ENCODE assay signal across 16 mouse cellular contexts in the genomic region with DNA sequence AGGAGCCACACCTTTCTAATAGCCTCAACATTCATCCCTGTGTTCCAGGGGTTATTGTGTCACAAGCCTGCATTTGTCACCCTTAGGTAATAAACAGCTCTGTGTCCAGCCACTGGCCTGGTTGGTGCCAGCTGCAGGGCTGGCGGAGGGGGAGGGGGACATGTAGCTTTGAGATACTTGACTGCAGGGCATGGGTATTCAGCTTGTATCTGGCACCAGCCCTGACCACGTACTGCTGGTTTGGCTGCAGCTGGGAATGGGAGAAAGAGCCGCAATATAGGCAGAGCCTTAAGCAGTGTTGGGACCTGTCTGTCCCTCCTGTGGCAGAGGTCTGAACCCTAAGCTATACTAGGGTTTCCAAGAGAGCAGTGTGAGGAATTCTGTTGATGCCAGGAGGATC. TPM values are rescaled to one million over a fixed set of nuclear protein-coding genes. Genes with fewer than 3 reads are reported as not detected.
DNase-seq lines count a peak whose midpoint lies in the region; ATAC-seq and TF ChIP-seq lines count a peak whose summit lies in the region.
"Had no signal": no experiment of that assay in that cellular context is flagged by ENCODE, and none has a peak within 500 bp of the region (broad histone marks: within the 10 kb centered on the region; RNA-seq: fewer than 3 reads in every experiment).

No protein-coding gene starts in this region.

- H3K9me3 ChIP-seq in midbrain, embryonic 16.5 days (replicated peaks; ENCODE audit: control insufficient read depth, low read length, poor library complexity, severe bottlenecking) = no peaks in the 10 kb centered on the region
- H3K9me3 ChIP-seq in midbrain, embryonic 14.5 days (ENCODE audit: control insufficient read depth, low read length) = no peaks in the 10 kb centered on the region
- H3K9me3 ChIP-seq: forebrain, embryonic 15.5 days; heart, embryonic 10.5 days; midbrain, embryonic 15.5 days; neural tube, embryonic 12.5 days had no signal

- intact Hi-C loops in left cerebral cortex, postnatal 4 days (cut with DNase I) = no loop called here

- no peak for TF ChIP-seq POLR2A in thymus, adult 2 months (IDR thresholded peaks at IDR 0.05; ENCODE audit: control insufficient read depth, extremely low read depth, insufficient read depth, low read length, poor library complexity)

- 82% methylated on average over 3 of the region's 3 CpGs for WGBS in midbrain, embryonic 16.5 days
- 79% methylated on average over 3 of the region's 3 CpGs for WGBS in midbrain, embryonic 14.5 days
- WGBS in thymus, adult 2 months = 98% methylated on average over 3 of the region's 3 CpGs

- ATAC-seq in midbrain, embryonic 16.5 days = 0 out of 2 replicates have a peak, but pooled peaks have one; percentile 36
- ATAC-seq in midbrain, embryonic 14.5 days (ENCODE audit: low FRiP score, low TSS enrichment) = no peak

- no peaks in the 10 kb centered on the region for H3K36me3 ChIP-seq in midbrain, embryonic 16.5 days (ENCODE audit: control insufficient read depth, insufficient read depth, low read length)
- no peaks in the 10 kb centered on the region for H3K36me3 ChIP-seq in midbrain, embryonic 14.5 days (ENCODE audit: control insufficient read depth, insufficient read depth, low read length)
- H3K36me3 ChIP-seq in thymus, adult 2 months (ENCODE audit: control insufficient read depth, insufficient read depth, low read length) = no peaks in the 10 kb centered on the region
- H3K36me3 ChIP-seq: forebrain, embryonic 15.5 days; midbrain, embryonic 15.5 days; neural tube, embryonic 12.5 days had no signal

- H3K4me1 ChIP-seq in midbrain, embryonic 16.5 days (ENCODE audit: control insufficient read depth, insufficient read depth, low read length) = no peaks in the 10 kb centered on the region
- no peaks in the 10 kb centered on the region for H3K4me1 ChIP-seq in midbrain, embryonic 14.5 days (ENCODE audit: control insufficient read depth, insufficient read depth, low read length)
- H3K4me1 ChIP-seq in thymus, adult 2 months (replicated peaks; ENCODE audit: control insufficient read depth, insufficient read depth, low read length) = no peaks in the 10 kb centered on the region
- H3K4me1 ChIP-seq: midbrain, embryonic 15.5 days had no signal

- H3K27me3 ChIP-seq in midbrain, embryonic 16.5 days (ENCODE audit: control insufficient read depth, insufficient read depth, low read depth, low read length) = no peaks in the 10 kb centered on the region
- H3K27me3 ChIP-seq in midbrain, embryonic 14.5 days (ENCODE audit: control insufficient read depth, insufficient read depth, low read length) = no peaks in the 10 kb centered on the region
- no peaks in the 10 kb centered on the region for H3K27me3 ChIP-seq in thymus, adult 2 months (ENCODE audit: control insufficient read depth, insufficient read depth, low read length)
- H3K27me3 ChIP-seq: forebrain, embryonic 15.5 days; midbrain, embryonic 15.5 days; neural tube, embryonic 12.5 days had no signal

- DNase-seq in adrenal gland, postnatal 14 days = peak; percentile 72
- DNase-seq in adrenal gland, postnatal 4 days (ENCODE audit: low spot score in 2 of 2) = no peak
- DNase-seq in kidney, adult 18-20 months = peak; percentile 43
- DNase-seq in kidney, postnatal 10 days = no peak
- DNase-seq in midbrain, embryonic 14.5 days = no peak
- DNase-seq in thymus, adult 2 months = no peak
- DNase-seq in left cerebral cortex, postnatal 4 days = no peak
- DNase-seq: B cell, adult 2 months; lung, adult 18-20 months; thymus, postnatal 36 days had no signal

- no peak overlapping the region for H3K9ac ChIP-seq in midbrain, embryonic 16.5 days (ENCODE audit: low read depth, low read length)
- no peak overlapping the region for H3K9ac ChIP-seq in midbrain, embryonic 14.5 days (replicated peaks; ENCODE audit: low read length)
- H3K9ac ChIP-seq: forebrain, embryonic 15.5 days; hindbrain, embryonic 14.5 days; midbrain, embryonic 15.5 days; neural tube, embryonic 12.5 days had no signal

- TF ChIP-seq CTCF in thymus, adult 2 months (IDR thresholded peaks at IDR 0.05; ENCODE audit: borderline replicate concordance, control insufficient read depth, extremely low read depth, insufficient read depth, low read length, poor library complexity) = no peak

- H3K27ac ChIP-seq in midbrain, embryonic 16.5 days (ENCODE audit: low read length) = no peak overlapping the region
- no peak overlapping the region for H3K27ac ChIP-seq in midbrain, embryonic 14.5 days (replicated peaks; ENCODE audit: low read depth, low read length)
- no peak overlapping the region for H3K27ac ChIP-seq in thymus, adult 2 months (ENCODE audit: control insufficient read depth, insufficient read depth, low read length)
- H3K27ac ChIP-seq: forebrain, embryonic 15.5 days; hindbrain, embryonic 14.5 days; midbrain, embryonic 15.5 days; neural tube, embryonic 12.5 days had no signal

- no peak overlapping the region for H3K4me2 ChIP-seq in midbrain, embryonic 16.5 days (ENCODE audit: low read length)
- no peak overlapping the region for H3K4me2 ChIP-seq in midbrain, embryonic 14.5 days (ENCODE audit: low read length)
- H3K4me2 ChIP-seq: forebrain, embryonic 15.5 days; hindbrain, embryonic 14.5 days; midbrain, embryonic 15.5 days; neural tube, embryonic 12.5 days had no signal

- no peak overlapping the region for H3K4me3 ChIP-seq in midbrain, embryonic 16.5 days (ENCODE audit: low read depth, low read length)
- no peak overlapping the region for H3K4me3 ChIP-seq in midbrain, embryonic 14.5 days (replicated peaks; ENCODE audit: low read depth, low read length)
- no peak overlapping the region for H3K4me3 ChIP-seq in thymus, adult 2 months (ENCODE audit: control insufficient read depth, insufficient read depth, low read length)
- H3K4me3 ChIP-seq: forebrain, embryonic 15.5 days; heart, embryonic 10.5 days; midbrain, embryonic 15.5 days; neural tube, embryonic 12.5 days had no signal

RNA-seq across cellular contexts. Expression of a gene that starts 51.4 kb away (rescaled TPM):
- 16.7 and 19.4 TPM in 2 replicates for total RNA-seq in adrenal gland, postnatal 14 days (2021)
- 10 to 100 TPM; 21.0 to 29.2 TPM for total RNA-seq in adrenal gland, postnatal 4 days (2021)
- 0.93 and 1.3 TPM in 2 replicates for polyA plus RNA-seq in midbrain, embryonic 16.5 days (2015; fragmentation: Nextera tagmentation; extraction: Ambion mirVana)
- polyA plus RNA-seq in midbrain, embryonic 14.5 days (2014; fragmentation: Nextera tagmentation; extraction: Ambion mirVana) = 0.20 and 1.1 TPM in 2 replicates
- polyA plus RNA-seq in thymus, adult 2 months (2012; rRNA removed) = 12.0 and 13.6 TPM in 2 replicates
- 1 to 10 TPM; 3.0 to 3.3 TPM for total RNA-seq in left cerebral cortex, postnatal 4 days (2021)

Comparison
In these comparisons a context has a peak if more than half of its experiments do, and no peak if none do; other contexts are left out.
1. DNase-seq: peak in adrenal gland, postnatal 14 days (single experiment) and kidney, adult 18-20 months (single experiment); none in adrenal gland, postnatal 4 days (0 of 2), kidney, postnatal 10 days (single experiment), midbrain, embryonic 14.5 days (single experiment), thymus, adult 2 months (single experiment) and left cerebral cortex, postnatal 4 days (single experiment).